Mouse (Mus musculus) testis, adult 2 months (tissue): ENCODE measurements at regions not wholly inside any gene's neighbourhood (a gene's known extent, or its start where the extent isn't known, plus 50 kb on each side); places are given as distances from the start of the nearest gene placed in this dataset.

Experiments used
- CTCF ChIP-seq: fragments of 200-500 bp; IDR thresholded peaks from 2 replicates; pipeline ENCODE4 v1.5.1; 2012; ENCODE audit warnings: low read depth, mild to moderate bottlenecking, inconsistent platforms, low read length, moderate library complexity; ENCODE audit not compliant: control insufficient read depth, insufficient read depth, insufficient replicate concordance
- POLR2A ChIP-seq: fragments of 200-500 bp; IDR thresholded peaks from 2 replicates; pipeline ENCODE4 v1.6.1; 2012; ENCODE audit warnings: low read depth, mild to moderate bottlenecking, inconsistent platforms, low read length, moderate library complexity; ENCODE audit not compliant: control insufficient read depth

GRCm38 (mm10) chr2:92726640-92727039 lies 127.1 kb downstream of the Chst1 start:
- TF ChIP-seq CTCF (no peak), POLR2A (no peak)
